30 mouse cellular contexts compared by ENCODE assay signal in genomic region chr2:148684972-148685371, GRCm38 (mm10). TPM values are rescaled to one million over a fixed set of nuclear protein-coding genes. Genes with fewer than 3 reads are reported as not detected.
A peak's percentile ranks its signal among the peaks of the same experiment; 100 is the strongest.
DNase-seq lines count a peak whose midpoint lies in the region; ATAC-seq and TF ChIP-seq lines count a peak whose summit lies in the region.
"Had no signal": no experiment of that assay in that cellular context is flagged by ENCODE, and none has a peak within 500 bp of the region (broad histone marks: within the 10 kb centered on the region; RNA-seq: fewer than 3 reads in every experiment).

No protein-coding gene starts in this region.

- TF ChIP-seq CTCF in bone marrow macrophage, adult 2 months (IDR thresholded peaks at IDR 0.05; ENCODE audit: low read depth, low read length) = 0 out of 2 replicates have a peak, but pooled peaks have one; percentile 7
- TF ChIP-seq CTCF in liver, postnatal 0 days (IDR thresholded peaks at IDR 0.05; ENCODE audit: low read depth) = no peak

- TF ChIP-seq POLR2A in bone marrow macrophage, adult 2 months (IDR thresholded peaks at IDR 0.05; ENCODE audit: borderline replicate concordance, low read depth, low read length) = no peak

- H3K36me3 ChIP-seq in liver, embryonic 15.5 days (replicated peaks) = peaks cover 37% of the 10 kb centered on the region
- peaks cover 28% of the 10 kb centered on the region for H3K36me3 ChIP-seq in liver, postnatal 0 days (replicated peaks; ENCODE audit: insufficient read depth, low read length)
- H3K36me3 ChIP-seq in midbrain, embryonic 14.5 days (ENCODE audit: control insufficient read depth, insufficient read depth, low read length) = peaks cover 58% of the 10 kb centered on the region

- H3K27me3 ChIP-seq in liver, embryonic 15.5 days = no peaks in the 10 kb centered on the region
- no peaks in the 10 kb centered on the region for H3K27me3 ChIP-seq in liver, postnatal 0 days (ENCODE audit: insufficient read depth, low read length)
- H3K27me3 ChIP-seq in midbrain, embryonic 14.5 days (ENCODE audit: control insufficient read depth, insufficient read depth, low read length) = no peaks in the 10 kb centered on the region
- H3K27me3 ChIP-seq: CH12.LX; embryonic facial prominence, embryonic 13.5 days; forebrain, embryonic 13.5 days; heart, embryonic 12.5 days; heart, embryonic 15.5 days; hindbrain, embryonic 13.5 days had no signal

- no peak for ATAC-seq in liver, embryonic 15.5 days (ENCODE audit: insufficient read depth)
- ATAC-seq in liver, postnatal 0 days = no peak
- ATAC-seq in midbrain, embryonic 14.5 days (ENCODE audit: low FRiP score, low TSS enrichment) = no peak
- ATAC-seq: forebrain, embryonic 13.5 days; forebrain, embryonic 16.5 days; hindbrain, postnatal 0 days; inflammation-experienced regulatory T-cells, adult 6 months had no signal

- H3K4me3 ChIP-seq in liver, embryonic 15.5 days (replicated peaks) = no peak overlapping the region
- H3K4me3 ChIP-seq in bone marrow macrophage, adult 2 months (ENCODE audit: insufficient read depth, low read length) = no peak overlapping the region
- no peak overlapping the region for H3K4me3 ChIP-seq in liver, postnatal 0 days (ENCODE audit: low read depth, low read length)
- no peak overlapping the region for H3K4me3 ChIP-seq in midbrain, embryonic 14.5 days (replicated peaks; ENCODE audit: low read depth, low read length)
- H3K4me3 ChIP-seq: embryonic facial prominence, embryonic 10.5 days; embryonic facial prominence, embryonic 13.5 days; erythroblast, embryonic 14.5 days; forebrain, embryonic 10.5 days; forebrain, embryonic 13.5 days; gastrocnemius, adult 2 months; heart, embryonic 12.5 days; heart, embryonic 15.5 days; hindbrain, embryonic 10.5 days; hindbrain, embryonic 13.5 days had no signal

- H3K9ac ChIP-seq in liver, embryonic 15.5 days = no peak overlapping the region
- no peak overlapping the region; the same call in none of the 2 replicates for H3K9ac ChIP-seq in liver, postnatal 0 days (replicated peaks)
- H3K9ac ChIP-seq in midbrain, embryonic 14.5 days (replicated peaks; ENCODE audit: low read length) = no peak overlapping the region
- H3K9ac ChIP-seq: embryonic facial prominence, embryonic 13.5 days; forebrain, embryonic 13.5 days; heart, embryonic 12.5 days; heart, embryonic 15.5 days; hindbrain, embryonic 13.5 days had no signal

- DNase-seq in liver = no peak
- DNase-seq in liver, postnatal 0 days = no peak
- DNase-seq in layer of hippocampus, adult 9-10 months (ENCODE audit: low spot score) = no peak
- DNase-seq in midbrain, embryonic 14.5 days = no peak
- DNase-seq: B cell, adult 2 months; cerebellum, adult 11-12 months; cerebellum, adult 8-10 months; cerebellum, postnatal 10 days; cerebellum, postnatal 36 days; embryo, embryonic 11 days; gastrocnemius, adult 2 months; gastrocnemius, postnatal 14 days; heart, adult 18-20 months; heart, postnatal 10 days; heart, postnatal 36 days had no signal

- WGBS in liver, embryonic 15.5 days (ENCODE audit: insufficient replicate concordance) = 68% methylated on average over 2 of the region's 2 CpGs
- 69% methylated on average over 2 of the region's 2 CpGs for WGBS in liver, postnatal 0 days (ENCODE audit: insufficient replicate concordance)
- 98% methylated on average over 2 of the region's 2 CpGs for WGBS in midbrain, embryonic 14.5 days

- H3K4me2 ChIP-seq in liver, embryonic 15.5 days = no peak overlapping the region
- H3K4me2 ChIP-seq in liver, postnatal 0 days (ENCODE audit: low read depth, low read length) = no peak overlapping the region
- no peak overlapping the region for H3K4me2 ChIP-seq in midbrain, embryonic 14.5 days (ENCODE audit: low read length)
- H3K4me2 ChIP-seq: embryonic facial prominence, embryonic 13.5 days; forebrain, embryonic 13.5 days; heart, embryonic 12.5 days; heart, embryonic 15.5 days; hindbrain, embryonic 13.5 days had no signal

- H3K4me1 ChIP-seq in liver, embryonic 15.5 days (replicated peaks) = peaks cover 41% of the 10 kb centered on the region
- H3K4me1 ChIP-seq in bone marrow macrophage, adult 2 months (ENCODE audit: control insufficient read depth, insufficient read depth, low read length) = peaks cover 46% of the 10 kb centered on the region
- H3K4me1 ChIP-seq in liver, postnatal 0 days (ENCODE audit: insufficient read depth) = peaks cover 50% of the 10 kb centered on the region
- H3K4me1 ChIP-seq in midbrain, embryonic 14.5 days (ENCODE audit: control insufficient read depth, insufficient read depth, low read length) = peaks cover 16% of the 10 kb centered on the region

- H3K27ac ChIP-seq in liver, embryonic 15.5 days (replicated peaks) = peak overlapping the region; percentile 53
- H3K27ac ChIP-seq in bone marrow macrophage, adult 2 months (ENCODE audit: insufficient read depth, low read depth, low read length) = peak overlapping the region; percentile 70
- H3K27ac ChIP-seq in liver, postnatal 0 days (ENCODE audit: low read depth) = peak overlapping the region; percentile 84; the same call in 1 of the 2 replicates
- H3K27ac ChIP-seq in midbrain, embryonic 14.5 days (replicated peaks; ENCODE audit: low read depth, low read length) = no peak overlapping the region
- H3K27ac ChIP-seq: embryonic facial prominence, embryonic 10.5 days; embryonic facial prominence, embryonic 13.5 days; forebrain, embryonic 10.5 days; forebrain, embryonic 13.5 days; gastrocnemius, adult 2 months; heart, embryonic 15.5 days; hindbrain, embryonic 10.5 days; hindbrain, embryonic 13.5 days; hindbrain, postnatal 0 days had no signal

- no peak for TF ChIP-seq EP300 in liver, postnatal 0 days (IDR thresholded peaks at IDR 0.05; ENCODE audit: low read depth)

- H3K9me3 ChIP-seq in liver, embryonic 15.5 days (replicated peaks) = no peaks in the 10 kb centered on the region
- H3K9me3 ChIP-seq in liver, postnatal 0 days (ENCODE audit: low read length) = no peaks in the 10 kb centered on the region
- H3K9me3 ChIP-seq in midbrain, embryonic 14.5 days (ENCODE audit: control insufficient read depth, low read length) = no peaks in the 10 kb centered on the region
- H3K9me3 ChIP-seq: embryonic facial prominence, embryonic 10.5 days; embryonic facial prominence, embryonic 13.5 days; forebrain, embryonic 10.5 days; forebrain, embryonic 13.5 days; heart, embryonic 12.5 days; heart, embryonic 15.5 days; hindbrain, embryonic 10.5 days; hindbrain, embryonic 13.5 days had no signal

RNA-seq across cellular contexts. Expression of gene Gzf1, which starts 4.1 kb away (rescaled TPM):
- polyA plus RNA-seq in liver, embryonic 15.5 days (2015; fragmentation: Nextera tagmentation; extraction: Ambion mirVana) = 9.5 and 10.4 TPM in 2 replicates
- polyA plus RNA-seq in bone marrow macrophage, adult 2 months (2012; ENCODE audit: insufficient read depth, insufficient read length, missing spikeins) = 18.5 and 20.2 TPM in 2 replicates
- 14.3 and 15.4 TPM in 2 replicates for polyA plus RNA-seq in liver, postnatal 0 days (2015; fragmentation: Nextera tagmentation; extraction: Ambion mirVana)
- 12.5 and 16.7 TPM in 2 replicates for polyA plus RNA-seq in midbrain, embryonic 14.5 days (2014; fragmentation: Nextera tagmentation; extraction: Ambion mirVana)

RNA-seq across cellular contexts. Expression of gene Nxt1, which starts 12.6 kb away (rescaled TPM):
- 43.9 and 51.8 TPM in 2 replicates for polyA plus RNA-seq in liver, embryonic 15.5 days (2015; fragmentation: Nextera tagmentation; extraction: Ambion mirVana)
- polyA plus RNA-seq in bone marrow macrophage, adult 2 months (2012; ENCODE audit: insufficient read depth, insufficient read length, missing spikeins) = 20.7 and 22.8 TPM in 2 replicates
- 37.4 and 39.8 TPM in 2 replicates for polyA plus RNA-seq in liver, postnatal 0 days (2015; fragmentation: Nextera tagmentation; extraction: Ambion mirVana)
- 48.1 and 54.6 TPM in 2 replicates for polyA plus RNA-seq in midbrain, embryonic 14.5 days (2014; fragmentation: Nextera tagmentation; extraction: Ambion mirVana)

RNA-seq across cellular contexts. Expression of gene Napb, which starts 47.3 kb away (rescaled TPM):
- 0.29 and 0.30 TPM in 2 replicates for polyA plus RNA-seq in liver, embryonic 15.5 days (2015; fragmentation: Nextera tagmentation; extraction: Ambion mirVana)
- polyA plus RNA-seq in bone marrow macrophage, adult 2 months (2012; ENCODE audit: insufficient read depth, insufficient read length, missing spikeins) = 3.4 and 3.7 TPM in 2 replicates
- 0.39 and 0.41 TPM in 2 replicates for polyA plus RNA-seq in liver, postnatal 0 days (2015; fragmentation: Nextera tagmentation; extraction: Ambion mirVana)
- polyA plus RNA-seq in midbrain, embryonic 14.5 days (2014; fragmentation: Nextera tagmentation; extraction: Ambion mirVana) = 59.9 and 78.1 TPM in 2 replicates
- polyA plus RNA-seq: erythroblast, embryonic 14.5 days had no signal

Comparison
In these comparisons a context has a peak if more than half of its experiments do, and no peak if none do; other contexts are left out.
1. RNA of gene Napb, which starts 47.3 kb away (polyA plus RNA-seq): 59.9 to 78.1 TPM in midbrain, embryonic 14.5 days; 3.4 to 3.7 TPM in bone marrow macrophage, adult 2 months, 0.39 to 0.41 TPM in liver, postnatal 0 days and 0.29 to 0.30 TPM in liver, embryonic 15.5 days; every median in the first group is over 10 times any median in the second.